Mouse (Mus musculus) midbrain, embryonic 16.5 days (tissue): ENCODE measurements around the gene Tnfaip6. TPM values are rescaled to one million over a fixed set of nuclear protein-coding genes. Genes with fewer than 3 reads are reported as not detected.

Source experiments
- ATAC-seq: fragments of 200-750 bp; cut with Nextera tagmentation; 2 replicates; pipeline ENCODE4 v1.8.0; 2017; ENCODE audit warnings: moderate TSS enrichment
- H3K27ac ChIP-seq: fragments of 300-500 bp; sonication (generic); 2 replicates; pipeline ENCODE4 v1.5.1; 2014; ENCODE audit warnings: mild to moderate bottlenecking, low read length, mixed read lengths
- H3K27me3 ChIP-seq: fragments of 300-500 bp; sonication (generic); 2 replicates; pipeline ENCODE4 v1.6.1; 2014; ENCODE audit warnings: low read depth, low read length, mixed read lengths; ENCODE audit not compliant: control insufficient read depth, insufficient read depth
- H3K36me3 ChIP-seq: fragments of 300-500 bp; sonication (generic); 2 replicates; pipeline ENCODE4 v1.6.1; 2014; ENCODE audit warnings: mild to moderate bottlenecking, low read length, moderate library complexity, mixed read lengths; ENCODE audit not compliant: control insufficient read depth, insufficient read depth
- H3K4me1 ChIP-seq: fragments of 300-500 bp; sonication (generic); 2 replicates; pipeline ENCODE4 v1.6.1; 2014; ENCODE audit warnings: mild to moderate bottlenecking, low read length, mixed read lengths; ENCODE audit not compliant: control insufficient read depth, insufficient read depth
- H3K4me2 ChIP-seq: fragments of 300-500 bp; sonication (generic); 2 replicates; pipeline ENCODE4 v1.6.1; 2014; ENCODE audit warnings: mild to moderate bottlenecking, low read length, mixed read lengths
- H3K4me3 ChIP-seq: fragments of 300-500 bp; sonication (generic); 2 replicates; pipeline ENCODE4 v1.5.1; 2014; ENCODE audit warnings: low read depth, mild to moderate bottlenecking, low read length, moderate library complexity, mixed read lengths
- H3K9ac ChIP-seq: fragments of 300-500 bp; sonication (generic); 2 replicates; pipeline ENCODE4 v1.6.1; 2014; ENCODE audit warnings: low read depth, low read length, mixed read lengths
- H3K9me3 ChIP-seq: fragments of 300-500 bp; sonication (generic); replicated peaks from 2 replicates; pipeline ENCODE4 v1.6.1; 2014; ENCODE audit warnings: mild to moderate bottlenecking, low read length, mixed read lengths; ENCODE audit not compliant: control insufficient read depth, poor library complexity, severe bottlenecking
- WGBS: fragments of 180-500 bp; shearing (Covaris S2); extraction: QIAGEN DNeasy Blood & Tissue Kit; methylation state at CpG from one replicate; pipeline ENCODE4 v1.1.7; 2014; 5-methylcytosine and 5-hydroxymethylcytosine counted together
- polyA plus RNA-seq: library from polyadenylated mRNA; unstranded; fragments of >200 nt; fragmentation: Nextera tagmentation; extraction: Ambion mirVana; gene quantifications from 2 replicates; pipeline ENCODE4 v1.2.1, GENCODE M21; 2015

Gene Tnfaip6
- polyA plus RNA-seq, 1 experiment from 2014 or later = 3.8 TPM

GRCm38 (mm10) chr2:52042132-52042531, 4.3 kb downstream of the Tnfaip6 start:
- ATAC-seq = no peak
- Histone ChIP-seq H3K36me3 (no peaks in the 10 kb centered on the region), H3K9me3 (no peaks in the 10 kb centered on the region), H3K27me3 (no peaks in the 10 kb centered on the region), H3K4me2 (no peak overlapping the region), H3K9ac (no peak overlapping the region), H3K4me1 (peaks cover 12% of the 10 kb centered on the region), H3K4me3 (no peak overlapping the region), H3K27ac (no peak overlapping the region)
- WGBS = 82% methylated on average over 3 of the region's 3 CpGs

DNA sequence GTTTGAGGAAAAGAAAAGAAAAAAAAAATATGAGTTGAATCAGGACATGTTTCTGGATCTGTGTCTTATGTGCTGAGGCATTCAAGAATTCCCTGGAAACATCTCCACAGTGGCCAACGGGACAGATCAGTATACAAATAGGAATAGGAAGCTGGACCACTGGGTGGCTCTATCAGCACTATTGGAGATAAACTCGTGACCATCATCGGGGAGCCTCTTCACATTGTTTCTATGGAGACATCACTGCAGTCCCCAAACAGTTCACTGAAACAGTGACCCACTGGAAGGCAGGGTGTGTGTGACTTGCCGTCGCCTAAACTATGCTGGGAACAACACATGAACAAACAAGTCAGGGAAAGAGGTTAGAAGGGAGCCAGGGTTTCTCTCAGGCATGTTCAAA, 4.9 kb downstream of the Tnfaip6 start:
- 72% methylated on average over 5 of the region's 5 CpGs for WGBS
- no peaks in the 10 kb centered on the region for H3K9me3 ChIP-seq
- peaks cover 9% of the 10 kb centered on the region for H3K4me1 ChIP-seq
- no peak overlapping the region for H3K4me3 ChIP-seq
- H3K4me2 ChIP-seq = no peak overlapping the region
- H3K36me3 ChIP-seq = no peaks in the 10 kb centered on the region
- no peak overlapping the region for H3K9ac ChIP-seq
- no peaks in the 10 kb centered on the region for H3K27me3 ChIP-seq
- no peak overlapping the region for H3K27ac ChIP-seq
- no peak for ATAC-seq

DNA sequence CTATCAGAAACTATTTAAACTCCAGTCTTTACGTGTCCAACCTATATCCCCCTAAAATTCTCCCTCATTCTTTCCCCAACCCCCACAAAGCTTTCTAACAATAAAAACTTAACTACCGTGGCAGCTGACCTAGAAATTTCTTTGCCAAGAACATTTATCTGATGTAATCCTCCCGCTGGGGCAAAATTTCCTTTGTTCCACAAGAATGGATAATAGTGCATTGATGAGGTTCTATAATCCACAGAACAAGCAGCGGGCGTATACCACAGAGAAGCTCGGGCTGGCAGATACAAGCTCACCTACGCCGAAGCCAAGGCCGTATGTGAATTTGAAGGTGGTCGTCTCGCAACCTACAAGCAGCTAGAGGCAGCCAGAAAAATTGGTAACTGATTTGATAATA, 5.7 kb downstream of the Tnfaip6 start:
- Histone ChIP-seq H3K27me3 (no peaks in the 10 kb centered on the region), H3K9me3 (no peaks in the 10 kb centered on the region), H3K4me2 (no peak overlapping the region), H3K27ac (no peak overlapping the region), H3K36me3 (no peaks in the 10 kb centered on the region), H3K4me3 (no peak overlapping the region), H3K9ac (no peak overlapping the region), H3K4me1 (peaks cover 3% of the 10 kb centered on the region; the same call in 1 of the 2 replicates)
- WGBS = 57% methylated on average over 11 of the region's 11 CpGs
- ATAC-seq = no peak

GRCm38 (mm10) chr2:52046032-52046431, 8.2 kb downstream of the Tnfaip6 start:
- H3K36me3 ChIP-seq = no peaks in the 10 kb centered on the region
- WGBS = 87% methylated on average over 5 of the region's 5 CpGs
- H3K9ac ChIP-seq = no peak overlapping the region
- no peak overlapping the region for H3K4me2 ChIP-seq
- no peak overlapping the region for H3K27ac ChIP-seq
- no peaks in the 10 kb centered on the region for H3K27me3 ChIP-seq
- H3K4me1 ChIP-seq = no peaks in the 10 kb centered on the region
- no peak for ATAC-seq
- no peaks in the 10 kb centered on the region for H3K9me3 ChIP-seq
- H3K4me3 ChIP-seq = no peak overlapping the region

GRCm38 (mm10) chr2:52050823-52051222, 13.0 kb downstream of the Tnfaip6 start:
- 97% methylated on average over 11 of the region's 11 CpGs for WGBS

DNA sequence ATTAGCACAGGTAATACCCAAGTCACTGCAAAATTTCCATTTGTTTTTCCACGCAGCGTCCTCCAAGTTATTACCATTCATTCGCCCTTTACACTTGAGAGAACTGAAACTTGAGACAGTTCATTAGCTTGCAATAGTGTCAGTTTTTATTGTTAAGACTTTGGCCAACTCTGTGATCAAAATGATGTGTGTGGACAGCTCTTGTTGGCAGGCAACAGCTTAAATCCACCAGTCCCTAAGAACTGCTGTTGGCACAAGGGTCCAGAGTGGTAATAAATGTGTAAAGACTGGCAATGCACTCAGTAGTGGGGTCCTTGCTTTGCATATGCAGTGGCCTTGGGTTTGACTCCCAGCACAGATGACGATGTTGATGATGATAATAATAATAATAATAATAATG, 14.5 kb downstream of the Tnfaip6 start:
- no peak for ATAC-seq

More at GRCm38 (mm10) chr2:52050823-52051222, 13.0 kb downstream of the Tnfaip6 start:
- no peak for ATAC-seq
- Histone ChIP-seq H3K9ac (no peak overlapping the region), H3K4me2 (no peak overlapping the region), H3K9me3 (no peaks in the 10 kb centered on the region), H3K36me3 (no peaks in the 10 kb centered on the region), H3K4me3 (no peak overlapping the region), H3K27me3 (no peaks in the 10 kb centered on the region), H3K27ac (no peak overlapping the region), H3K4me1 (no peaks in the 10 kb centered on the region)

DNA sequence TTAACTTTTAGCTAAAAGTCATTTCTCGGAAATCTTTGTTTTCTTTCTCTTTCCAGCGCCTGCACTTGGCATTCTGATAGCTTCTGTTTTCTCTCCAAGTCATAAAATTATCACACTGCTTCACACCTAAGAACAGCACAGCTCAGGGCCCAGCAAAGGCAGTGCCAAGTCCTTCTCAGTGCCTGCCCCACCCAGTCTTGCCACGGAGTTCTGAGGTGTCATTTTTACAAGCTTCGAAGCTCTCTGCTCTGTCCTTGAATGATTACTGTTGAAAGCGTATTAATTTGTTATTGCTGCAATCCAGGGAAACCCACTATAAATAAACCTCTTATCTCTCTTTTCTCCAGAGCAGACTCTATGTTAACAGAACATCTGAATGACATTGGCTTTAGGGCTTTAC, 15.7 kb downstream of the Tnfaip6 start:
- 60% methylated on average over 5 of the region's 5 CpGs for WGBS
- H3K4me3 ChIP-seq = no peak overlapping the region
- no peak overlapping the region for H3K4me2 ChIP-seq
- no peaks in the 10 kb centered on the region for H3K9me3 ChIP-seq
- H3K4me1 ChIP-seq = no peaks in the 10 kb centered on the region
- no peak overlapping the region for H3K9ac ChIP-seq
- ATAC-seq = no peak
- H3K27me3 ChIP-seq = no peaks in the 10 kb centered on the region
- no peak overlapping the region for H3K27ac ChIP-seq
- no peaks in the 10 kb centered on the region for H3K36me3 ChIP-seq

More for the DNA sequence above, 14.5 kb downstream of the Tnfaip6 start:
- Histone ChIP-seq H3K9ac (no peak overlapping the region), H3K4me1 (no peaks in the 10 kb centered on the region), H3K36me3 (no peaks in the 10 kb centered on the region), H3K27ac (no peak overlapping the region), H3K4me3 (no peak overlapping the region), H3K9me3 (no peaks in the 10 kb centered on the region), H3K4me2 (no peak overlapping the region), H3K27me3 (no peaks in the 10 kb centered on the region)
- WGBS = 80% methylated on average over 4 of the region's 4 CpGs

- H3K36me3 ChIP-seq = no peaks in the 10 kb centered on the region
- no peak overlapping the region for H3K27ac ChIP-seq
- no peak overlapping the region for H3K4me2 ChIP-seq
- H3K4me1 ChIP-seq = no peaks in the 10 kb centered on the region
- H3K27me3 ChIP-seq = no peaks in the 10 kb centered on the region
- H3K9me3 ChIP-seq = no peaks in the 10 kb centered on the region
- ATAC-seq = no peak
- no peak overlapping the region for H3K4me3 ChIP-seq
- H3K9ac ChIP-seq = no peak overlapping the region
- 18% methylated on average over 4 of the region's 4 CpGs for WGBS
Observed at GRCm38 (mm10) chr2:52055616-52056015, 17.8 kb downstream of the Tnfaip6 start.

GRCm38 (mm10) chr2:52057099-52057498, 19.3 kb downstream of the Tnfaip6 start:
- no peak for ATAC-seq
- Histone ChIP-seq H3K9me3 (no peaks in the 10 kb centered on the region), H3K4me3 (no peak overlapping the region), H3K36me3 (no peaks in the 10 kb centered on the region), H3K9ac (no peak overlapping the region), H3K4me1 (no peaks in the 10 kb centered on the region), H3K27me3 (no peaks in the 10 kb centered on the region), H3K4me2 (no peak overlapping the region), H3K27ac (no peak overlapping the region)
- WGBS = 91% methylated on average over 1 of the region's 1 CpGs

DNA sequence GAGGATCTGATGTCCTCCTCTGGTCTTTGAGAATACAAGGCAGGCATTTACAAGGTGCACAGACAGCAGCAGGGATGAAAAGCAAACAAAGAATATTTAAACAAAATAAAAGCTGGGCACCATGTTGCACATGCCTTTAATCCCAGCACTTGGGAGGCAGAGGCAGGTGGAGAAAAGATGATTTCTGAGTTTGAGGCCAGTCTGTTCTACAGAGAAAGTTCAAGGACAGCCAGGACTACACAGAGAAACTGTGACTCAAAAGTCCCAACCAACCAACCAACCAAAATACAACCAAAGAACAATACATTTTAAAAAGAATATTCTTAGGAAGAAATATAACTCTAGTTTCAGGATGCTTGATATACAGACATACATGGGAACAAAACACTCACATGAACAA, 19.9 kb downstream of the Tnfaip6 start:
- no peak overlapping the region for H3K4me2 ChIP-seq
- H3K4me1 ChIP-seq = no peaks in the 10 kb centered on the region
- ATAC-seq = no peak
- no peaks in the 10 kb centered on the region for H3K27me3 ChIP-seq
- H3K27ac ChIP-seq = no peak overlapping the region
- H3K9ac ChIP-seq = no peak overlapping the region
- H3K9me3 ChIP-seq = no peaks in the 10 kb centered on the region
- no peak overlapping the region for H3K4me3 ChIP-seq
- H3K36me3 ChIP-seq = no peaks in the 10 kb centered on the region
